ENCODE assay signal across 29 mouse cellular contexts in genomic region chr2:27864491-27865365, GRCm38 (mm10). TPM values are rescaled to one million over a fixed set of nuclear protein-coding genes. Genes with fewer than 3 reads are reported as not detected.
DNase-seq lines count a peak whose midpoint lies in the region; TF ChIP-seq lines count a peak whose summit lies in the region.
"Had no signal": no experiment of that assay in that cellular context is flagged by ENCODE, and none has a peak within 500 bp of the region (broad histone marks: within the 10 kb centered on the region; RNA-seq: fewer than 3 reads in every experiment).

No protein-coding gene starts in this region.

- peak overlapping the region; percentile 72 for H3K4me2 ChIP-seq in myocyte (ENCODE audit: low read depth)
- H3K4me2 ChIP-seq: heart, embryonic 13.5 days; hindbrain, embryonic 15.5 days; liver, embryonic 12.5 days; midbrain, embryonic 12.5 days; neural tube, embryonic 13.5 days; stomach, embryonic 15.5 days had no signal

- H3K79me3 ChIP-seq in C2C12 (ENCODE audit: low read depth): no peaks in the 10 kb centered on the region

- DNase-seq in gastrocnemius, adult 2 months: peak; percentile 51
- DNase-seq in gastrocnemius, postnatal 14 days: no peak
- no peak for DNase-seq in spleen, postnatal 10 days (ENCODE audit: low spot score in 2 of 2)
- DNase-seq in spleen, postnatal 14 days (ENCODE audit: low spot score in 2 of 2): no peak
- DNase-seq: adrenal gland, postnatal 14 days; B cell, adult 2 months; cerebellum, adult 18-20 months; cerebellum, postnatal 10 days; gastrocnemius, postnatal 25 days; heart, postnatal 14 days; kidney, adult 18-20 months; kidney, postnatal 10 days; layer of hippocampus, postnatal 36 days; left cerebral cortex, postnatal 4 days; liver, postnatal 0 days; lung, postnatal 4 days; right cerebral cortex, postnatal 4 days had no signal

- peak; percentile 35 for TF ChIP-seq POLR2A in embryonic fibroblast, embryonic 13.5 days (IDR thresholded peaks at IDR 0.05; ENCODE audit: low read depth, low read length)
- TF ChIP-seq POLR2A in myocyte (IDR thresholded peaks at IDR 0.05; ENCODE audit: insufficient read length, low read depth): no peak

- H3ac ChIP-seq in C2C12 (ENCODE audit: control insufficient read depth, insufficient read length, low read depth) (peak overlapping the region; percentile 34), myocyte (ENCODE audit: control insufficient read depth, insufficient read length) (no peak overlapping the region)

- H3K36me3 ChIP-seq in C2C12 (ENCODE audit: control insufficient read depth, insufficient read depth) (no peaks in the 10 kb centered on the region), myocyte (ENCODE audit: control insufficient read depth, insufficient read depth) (no peaks in the 10 kb centered on the region)
- H3K36me3 ChIP-seq: G1E; heart, embryonic 13.5 days; hindbrain, embryonic 10.5 days; hindbrain, embryonic 15.5 days; liver, embryonic 12.5 days; midbrain, embryonic 12.5 days; neural tube, embryonic 13.5 days; stomach, embryonic 15.5 days had no signal

- peaks cover 13% of the 10 kb centered on the region for H3K4me1 ChIP-seq in embryonic fibroblast, embryonic 13.5 days (ENCODE audit: control insufficient read depth, insufficient read depth, low read length)
- H3K4me1 ChIP-seq: hindbrain, embryonic 15.5 days; liver, embryonic 12.5 days; neural tube, embryonic 13.5 days; stomach, embryonic 15.5 days had no signal

- peak overlapping the region; percentile 51 for H3K27ac ChIP-seq in gastrocnemius, adult 2 months
- peak overlapping the region; percentile 90 for H3K27ac ChIP-seq in embryonic fibroblast, embryonic 13.5 days (ENCODE audit: insufficient read depth, low read length)
- H3K27ac ChIP-seq: heart, embryonic 13.5 days; hindbrain, embryonic 10.5 days; hindbrain, embryonic 15.5 days; liver, embryonic 12.5 days; midbrain, embryonic 12.5 days; neural tube, embryonic 13.5 days; stomach, embryonic 15.5 days had no signal

- no peaks in the 10 kb centered on the region for H3K79me2 ChIP-seq in C2C12 (ENCODE audit: control insufficient read depth, insufficient read depth)
- H3K79me2 ChIP-seq in myocyte (ENCODE audit: control insufficient read depth, insufficient read depth): no peaks in the 10 kb centered on the region

- no peaks in the 10 kb centered on the region for H3K27me3 ChIP-seq in C2C12 (ENCODE audit: control insufficient read depth, insufficient read depth, insufficient read length)
- no peaks in the 10 kb centered on the region for H3K27me3 ChIP-seq in myocyte (ENCODE audit: control insufficient read depth, insufficient read depth, insufficient read length)
- H3K27me3 ChIP-seq: heart, embryonic 13.5 days; hindbrain, embryonic 15.5 days; midbrain, embryonic 12.5 days; neural tube, embryonic 13.5 days; stomach, embryonic 15.5 days had no signal

- TF ChIP-seq CTCF in gastrocnemius, adult 2 months (IDR thresholded peaks at IDR 0.05): no peak
- TF ChIP-seq CTCF in C2C12 (IDR thresholded peaks at IDR 0.05; ENCODE audit: control insufficient read depth, insufficient read depth, insufficient read length): no peak
- no peak for TF ChIP-seq CTCF in embryonic fibroblast, embryonic 13.5 days (IDR thresholded peaks at IDR 0.05; ENCODE audit: borderline replicate concordance, insufficient read depth, low read length)

- peak overlapping the region; percentile 21 for H3K4me3 ChIP-seq in gastrocnemius, adult 2 months
- H3K4me3 ChIP-seq in C2C12 (ENCODE audit: insufficient read depth, poor library complexity, severe bottlenecking): no peak overlapping the region
- H3K4me3 ChIP-seq in embryonic fibroblast, embryonic 13.5 days (ENCODE audit: insufficient read depth, low read length): no peak overlapping the region
- H3K4me3 ChIP-seq in myocyte: no peak overlapping the region
- H3K4me3 ChIP-seq: heart, embryonic 13.5 days; hindbrain, embryonic 10.5 days; hindbrain, embryonic 15.5 days; liver, embryonic 12.5 days; megakaryocyte, embryonic 14.5 days; midbrain, embryonic 12.5 days; neural tube, embryonic 13.5 days; stomach, embryonic 15.5 days had no signal

- intact Hi-C loops in gastrocnemius, adult 2 months (cut with DNase I): no loop called here
- intact Hi-C loops in gastrocnemius, postnatal 14 days (cut with DNase I; ENCODE audit: low total_unique reads): no loop called here

TF ChIP-seq in C2C12, 6 proteins besides CTCF, POLR2A, EP300 and RAD21:
- TF ChIP-seq CEBPB (IDR thresholded peaks at IDR 0.05; ENCODE audit: low read depth) (peak; percentile 8), USF1 (IDR thresholded peaks at IDR 0.05; ENCODE audit: low read depth) (no peak), FOSL1 (IDR thresholded peaks at IDR 0.05; ENCODE audit: insufficient read depth, low read length, poor library complexity, severe bottlenecking) (no peak), MYOG (IDR thresholded peaks at IDR 0.05; ENCODE audit: control insufficient read depth, extremely low read depth, insufficient read length) (no peak), MYOD1 (IDR thresholded peaks at IDR 0.05; ENCODE audit: control insufficient read depth, insufficient read length, low read depth) (no peak)

TF ChIP-seq in myocyte, 11 proteins besides CTCF, POLR2A, EP300 and RAD21:
- TF ChIP-seq CEBPB (IDR thresholded peaks at IDR 0.05; ENCODE audit: insufficient read depth, poor library complexity, severe bottlenecking) (0 out of 2 replicates have a peak, but pooled peaks have one; percentile 20), USF1 (IDR thresholded peaks at IDR 0.05; ENCODE audit: low read depth) (no peak)
TF ChIP-seq in myocyte: peak in this region for 1.

RNA-seq across cellular contexts. Expression of gene Col5a1, which starts 21.5 kb away (rescaled TPM):
- total RNA-seq in gastrocnemius, adult 2 months (2021): 10 to 100 TPM; 15.9 to 20.9 TPM
- 100 to 1,000 TPM; 124 to 170 TPM for total RNA-seq in gastrocnemius, postnatal 14 days (2021)
- 37.9 TPM for polyA plus RNA-seq in C2C12 (2012; fragmentation: generic; extraction: Trizol)
- 997 and 1,013 TPM in 2 replicates for polyA plus RNA-seq in embryonic fibroblast, embryonic 13.5 days (2011; ENCODE audit: insufficient read length, low read depth, missing spikeins)
- 172 TPM for polyA plus RNA-seq in myocyte (2012; fragmentation: generic; extraction: Trizol)
